In the genomic region with DNA sequence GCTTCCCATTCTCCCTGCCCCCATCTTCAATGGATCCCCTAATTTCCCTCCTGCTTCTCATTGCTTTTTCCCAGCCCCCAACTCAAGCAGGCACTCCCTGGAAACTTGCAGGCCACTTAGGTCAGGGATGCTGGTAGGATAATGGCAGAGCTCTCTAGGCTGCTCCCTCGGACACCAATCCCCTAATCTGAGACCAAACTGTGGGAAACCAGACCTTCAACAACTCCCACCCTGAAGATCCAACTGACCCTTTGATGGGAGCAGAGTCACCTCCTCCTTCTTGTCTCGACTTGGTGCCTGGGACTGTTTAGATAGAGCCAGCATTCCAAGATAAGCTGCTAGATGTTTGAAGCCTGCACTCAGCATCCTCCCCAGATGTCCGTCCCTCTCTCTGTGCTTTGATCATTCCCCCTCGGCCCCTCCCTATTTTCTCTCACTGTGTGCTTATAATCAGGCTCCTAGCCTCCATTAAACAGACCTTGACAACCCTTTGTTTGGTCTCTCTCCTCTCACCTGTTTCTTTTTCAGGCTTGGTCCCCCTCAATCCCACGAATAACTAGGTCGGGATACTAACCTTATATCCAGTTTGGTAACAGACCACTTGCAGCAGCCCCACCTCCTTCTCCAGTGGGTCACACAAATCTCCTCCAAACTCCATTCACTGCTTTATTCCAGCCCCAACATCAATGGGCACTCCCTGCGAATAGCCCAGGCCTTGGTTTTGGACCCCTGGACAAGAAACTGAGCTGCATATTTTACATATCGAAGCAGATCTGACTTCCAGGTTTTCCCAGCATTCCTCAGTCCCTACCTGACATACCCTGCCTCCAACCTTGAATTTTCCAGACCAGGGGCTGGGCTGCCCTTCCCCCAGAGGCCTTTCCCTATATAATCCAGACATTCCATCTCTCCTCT, we compare ENCODE assay signal across 14 mouse cellular contexts. TPM values are rescaled to one million over a fixed set of nuclear protein-coding genes. Genes with fewer than 3 reads are reported as not detected.
DNase-seq lines count a peak whose midpoint lies in the region; ATAC-seq and TF ChIP-seq lines count a peak whose summit lies in the region.
"Had no signal": no experiment of that assay in that cellular context is flagged by ENCODE, and none has a peak within 500 bp of the region (broad histone marks: within the 10 kb centered on the region; RNA-seq: fewer than 3 reads in every experiment).

No protein-coding gene starts in this region.

- peak overlapping the region; percentile 23; the same call in 1 of the 2 replicates for H3K4me3 ChIP-seq in heart, embryonic 10.5 days
- no peak overlapping the region for H3K4me3 ChIP-seq in lung, embryonic 16.5 days (ENCODE audit: low read length)
- no peak overlapping the region for H3K4me3 ChIP-seq in intestine, postnatal 0 days (ENCODE audit: low read depth, low read length)
- H3K4me3 ChIP-seq in neural tube, embryonic 14.5 days (ENCODE audit: low read depth, low read length): no peak overlapping the region
- H3K4me3 ChIP-seq: heart, embryonic 15.5 days; megakaryocyte, embryonic 14.5 days had no signal

- TF ChIP-seq CTCF in intestine, postnatal 0 days (IDR thresholded peaks at IDR 0.05; ENCODE audit: low read depth): no peak

- peak overlapping the region; percentile 74 for H3K27ac ChIP-seq in heart, embryonic 10.5 days
- peak overlapping the region; percentile 32 for H3K27ac ChIP-seq in lung, embryonic 16.5 days (ENCODE audit: low read length)
- H3K27ac ChIP-seq in intestine, postnatal 0 days (ENCODE audit: low read depth, low read length): no peak overlapping the region
- no peak overlapping the region for H3K27ac ChIP-seq in neural tube, embryonic 14.5 days (ENCODE audit: low read depth, low read length)
- H3K27ac ChIP-seq: heart, embryonic 15.5 days had no signal

- no peaks in the 10 kb centered on the region for H3K27me3 ChIP-seq in heart, embryonic 10.5 days (ENCODE audit: insufficient read depth, poor library complexity, severe bottlenecking)
- H3K27me3 ChIP-seq in lung, embryonic 16.5 days (ENCODE audit: control insufficient read depth, insufficient read depth, low read depth, low read length): no peaks in the 10 kb centered on the region
- H3K27me3 ChIP-seq in intestine, postnatal 0 days (replicated peaks; ENCODE audit: control insufficient read depth, insufficient read depth, low read length): no peaks in the 10 kb centered on the region
- no peaks in the 10 kb centered on the region for H3K27me3 ChIP-seq in neural tube, embryonic 14.5 days (ENCODE audit: control insufficient read depth, insufficient read depth, low read length)
- H3K27me3 ChIP-seq: heart, embryonic 15.5 days; megakaryocyte, embryonic 14.5 days had no signal

- peaks cover 19% of the 10 kb centered on the region for H3K4me1 ChIP-seq in heart, embryonic 10.5 days
- H3K4me1 ChIP-seq in lung, embryonic 16.5 days (replicated peaks; ENCODE audit: control insufficient read depth, insufficient read depth, low read length): peaks cover 13% of the 10 kb centered on the region
- no peaks in the 10 kb centered on the region for H3K4me1 ChIP-seq in intestine, postnatal 0 days (replicated peaks; ENCODE audit: control insufficient read depth, insufficient read depth, low read length)
- no peaks in the 10 kb centered on the region for H3K4me1 ChIP-seq in neural tube, embryonic 14.5 days (ENCODE audit: control insufficient read depth, insufficient read depth, low read length)

- peak; percentile 79 for DNase-seq in heart, embryonic 10.5 days (ENCODE audit: low spot score)
- no peak for DNase-seq in heart, adult 18-20 months
- no peak for DNase-seq in lung, postnatal 4 days
- DNase-seq in layer of hippocampus, adult 11-12 months (ENCODE audit: low spot score): no peak
- DNase-seq: adrenal gland, adult 2 months had no signal

- H3K36me3 ChIP-seq in heart, embryonic 10.5 days: peaks cover 46% of the 10 kb centered on the region
- H3K36me3 ChIP-seq in lung, embryonic 16.5 days (ENCODE audit: control insufficient read depth, insufficient read depth, low read length): peaks cover 19% of the 10 kb centered on the region
- peaks cover 7% of the 10 kb centered on the region; the same call in 1 of the 2 replicates for H3K36me3 ChIP-seq in intestine, postnatal 0 days (ENCODE audit: control insufficient read depth, insufficient read depth)
- H3K36me3 ChIP-seq in neural tube, embryonic 14.5 days (ENCODE audit: control insufficient read depth, insufficient read depth, low read length): 0 out of 2 replicates have a peak, but pooled peaks cover 2% of the 10 kb centered on the region

- no peak overlapping the region for H3K4me2 ChIP-seq in lung, embryonic 16.5 days (ENCODE audit: low read depth, low read length)
- no peak overlapping the region; the same call in 1 of the 2 replicates for H3K4me2 ChIP-seq in intestine, postnatal 0 days (replicated peaks; ENCODE audit: low read depth)
- H3K4me2 ChIP-seq in neural tube, embryonic 14.5 days (ENCODE audit: low read depth, low read length): no peak overlapping the region
- H3K4me2 ChIP-seq: heart, embryonic 15.5 days had no signal

- peak; percentile 43; the same call in 1 of the 2 replicates for ATAC-seq in lung, embryonic 16.5 days (ENCODE audit: low read depth)
- ATAC-seq in intestine, postnatal 0 days: 0 out of 2 replicates have a peak, but pooled peaks have one; percentile 17
- ATAC-seq in neural tube, embryonic 14.5 days (ENCODE audit: low read depth): peak; percentile 42; the same call in 1 of the 2 replicates
- ATAC-seq in monocyte, adult 5-6 weeks (replicated peaks; ENCODE audit: insufficient number of reproducible peaks, low FRiP score, low TSS enrichment, poor library complexity, severe bottlenecking): no peak

- no peaks in the 10 kb centered on the region for H3K9me3 ChIP-seq in heart, embryonic 10.5 days
- no peaks in the 10 kb centered on the region for H3K9me3 ChIP-seq in lung, embryonic 16.5 days (ENCODE audit: control insufficient read depth, low read length)
- H3K9me3 ChIP-seq in intestine, postnatal 0 days (ENCODE audit: control insufficient read depth): no peaks in the 10 kb centered on the region
- no peaks in the 10 kb centered on the region for H3K9me3 ChIP-seq in neural tube, embryonic 14.5 days (ENCODE audit: control insufficient read depth, low read length)
- H3K9me3 ChIP-seq: heart, embryonic 15.5 days; megakaryocyte, embryonic 14.5 days had no signal

- H3K9ac ChIP-seq in lung, embryonic 16.5 days (ENCODE audit: low read length): no peak overlapping the region
- no peak overlapping the region for H3K9ac ChIP-seq in intestine, postnatal 0 days (ENCODE audit: low read depth, low read length)
- no peak overlapping the region for H3K9ac ChIP-seq in neural tube, embryonic 14.5 days (replicated peaks; ENCODE audit: low read depth, low read length)
- H3K9ac ChIP-seq: heart, embryonic 15.5 days had no signal

- 12% methylated on average over 8 of the region's 8 CpGs for WGBS in heart, embryonic 10.5 days
- WGBS in lung, embryonic 16.5 days: 12% methylated on average over 8 of the region's 8 CpGs
- WGBS in intestine, postnatal 0 days: 18% methylated on average over 8 of the region's 8 CpGs
- 14% methylated on average over 8 of the region's 8 CpGs for WGBS in neural tube, embryonic 14.5 days

RNA-seq across cellular contexts. Expression of a gene that starts 14.7 kb away (rescaled TPM):
- polyA plus RNA-seq in heart, embryonic 10.5 days (2016; fragmentation: Nextera tagmentation; extraction: Ambion mirVana): 14.0 and 19.9 TPM in 2 replicates
- total RNA-seq in heart, adult 18-20 months (2021): 10 to 100 TPM; 21.6 to 27.4 TPM
- polyA plus RNA-seq in lung, embryonic 16.5 days (2015; fragmentation: Nextera tagmentation; extraction: Ambion mirVana): 17.3 and 18.5 TPM in 2 replicates
- 8.3 and 11.6 TPM in 2 replicates for polyA plus RNA-seq in intestine, postnatal 0 days (2015; fragmentation: Nextera tagmentation; extraction: Ambion mirVana)
- polyA plus RNA-seq in neural tube, embryonic 14.5 days (2014; fragmentation: Nextera tagmentation; extraction: Ambion mirVana): 6.2 and 6.7 TPM in 2 replicates
- 10.0 to 19.5 TPM (median 13.3 TPM) in 3 replicates for total RNA-seq in monocyte, adult 5-6 weeks (2017)

RNA-seq across cellular contexts. Expression of a gene that starts 24.4 kb away (rescaled TPM):
- polyA plus RNA-seq in heart, embryonic 10.5 days (2016; fragmentation: Nextera tagmentation; extraction: Ambion mirVana): not detected in 2 replicates
- total RNA-seq in heart, adult 18-20 months (2021): not detected
- polyA plus RNA-seq in lung, embryonic 16.5 days (2015; fragmentation: Nextera tagmentation; extraction: Ambion mirVana): not detected in 2 replicates
- polyA plus RNA-seq in intestine, postnatal 0 days (2015; fragmentation: Nextera tagmentation; extraction: Ambion mirVana): not detected in 2 replicates
- not detected in 2 replicates for polyA plus RNA-seq in neural tube, embryonic 14.5 days (2014; fragmentation: Nextera tagmentation; extraction: Ambion mirVana)
- total RNA-seq in monocyte, adult 5-6 weeks (2017): not detected in 3 replicates
- total RNA-seq: adrenal gland, adult 2 months; left cerebral cortex, postnatal 10 days had no signal
- polyA plus RNA-seq: adrenal gland, adult 2 months; C2C12; cortical plate, adult 2 months; heart, embryonic 15.5 days had no signal

RNA-seq across cellular contexts. Expression of a gene that starts 34.1 kb away (rescaled TPM):
- 23.5 and 33.1 TPM in 2 replicates for polyA plus RNA-seq in heart, embryonic 10.5 days (2016; fragmentation: Nextera tagmentation; extraction: Ambion mirVana)
- 10 to 100 TPM; 19.3 to 20.1 TPM for total RNA-seq in heart, adult 18-20 months (2021)
- polyA plus RNA-seq in lung, embryonic 16.5 days (2015; fragmentation: Nextera tagmentation; extraction: Ambion mirVana): 25.9 and 34.5 TPM in 2 replicates
- 17.4 and 20.5 TPM in 2 replicates for polyA plus RNA-seq in intestine, postnatal 0 days (2015; fragmentation: Nextera tagmentation; extraction: Ambion mirVana)
- polyA plus RNA-seq in neural tube, embryonic 14.5 days (2014; fragmentation: Nextera tagmentation; extraction: Ambion mirVana): 111 and 125 TPM in 2 replicates
- 21.7 to 34.0 TPM (median 25.1 TPM) in 3 replicates for total RNA-seq in monocyte, adult 5-6 weeks (2017)

RNA-seq across cellular contexts. Expression of a gene that starts 52.9 kb away (rescaled TPM):
- polyA plus RNA-seq in heart, embryonic 10.5 days (2016; fragmentation: Nextera tagmentation; extraction: Ambion mirVana): 7.3 and 10.2 TPM in 2 replicates
- 10 to 100 TPM; 15.9 to 16.1 TPM for total RNA-seq in heart, adult 18-20 months (2021)
- polyA plus RNA-seq in lung, embryonic 16.5 days (2015; fragmentation: Nextera tagmentation; extraction: Ambion mirVana): 5.2 and 5.3 TPM in 2 replicates
- polyA plus RNA-seq in intestine, postnatal 0 days (2015; fragmentation: Nextera tagmentation; extraction: Ambion mirVana): 9.6 and 12.7 TPM in 2 replicates
- polyA plus RNA-seq in neural tube, embryonic 14.5 days (2014; fragmentation: Nextera tagmentation; extraction: Ambion mirVana): 23.3 and 32.3 TPM in 2 replicates
- 4.7 to 7.3 TPM (median 4.8 TPM) in 3 replicates for total RNA-seq in monocyte, adult 5-6 weeks (2017)

Comparison
In these comparisons a context has a peak if more than half of its experiments do, and no peak if none do; other contexts are left out.
1. H3K27ac ChIP-seq: peak in heart, embryonic 10.5 days (single experiment) and lung, embryonic 16.5 days (single experiment); none in intestine, postnatal 0 days (single experiment) and neural tube, embryonic 14.5 days (single experiment).